Mouse (Mus musculus) central nervous system, embryonic 18 days (tissue): ENCODE measurements around the gene Olfr1377. TPM values are rescaled to one million over a fixed set of nuclear protein-coding genes. Genes with fewer than 3 reads are reported as not detected.

ENCODE experiments used
- polyA plus RNA-seq: library from polyadenylated mRNA; depleted of rRNA; stranded (reverse); fragments of >200 nt; gene quantifications from 2 replicates; pipeline ENCODE4 v1.2.3, GENCODE M21; 2012; rRNA removed

Gene Olfr1377
- polyA plus RNA-seq: not detected in 2 replicates

DNA sequence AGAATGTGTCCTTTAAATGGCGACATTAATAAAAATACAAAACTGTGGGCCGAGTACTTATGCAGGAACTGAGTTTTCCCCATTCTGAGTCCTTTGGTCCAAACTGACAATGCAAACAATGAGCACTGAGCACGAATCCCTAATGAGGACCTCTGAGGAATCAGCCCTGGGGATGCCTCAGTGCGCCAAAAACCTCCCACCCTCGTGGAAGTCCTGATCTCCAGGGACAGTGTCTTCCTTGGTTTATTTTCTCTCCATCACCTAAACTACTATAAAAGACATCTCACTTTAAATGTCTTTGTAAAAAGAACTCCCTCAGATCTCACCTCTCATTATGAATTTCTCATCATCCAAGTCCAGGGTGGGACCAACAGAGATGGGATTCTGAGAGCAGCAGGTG lies at the start of gene Olfr1377:
Olfr1377 (plus strand) TSS at position 301 of the 400 bp plus-strand sequence.

DNA sequence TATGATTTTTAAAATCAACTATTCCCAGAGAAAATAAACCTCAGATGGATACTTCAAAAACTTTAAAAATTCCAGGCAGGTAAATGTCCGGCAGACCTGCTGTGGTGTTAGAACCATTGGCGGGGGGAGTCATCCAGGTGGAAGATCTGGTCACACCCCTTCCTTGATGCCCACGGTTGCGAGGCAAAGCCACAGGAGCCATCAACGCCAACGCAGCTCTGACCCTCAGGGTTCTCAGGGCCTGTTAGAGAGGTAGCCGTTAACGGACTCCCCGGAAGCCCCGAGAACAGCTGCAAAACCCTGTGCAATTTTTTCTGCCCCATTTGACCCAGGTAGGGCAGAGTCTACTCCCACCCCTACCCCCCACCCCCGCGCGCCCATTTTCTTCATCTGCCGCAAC lies 38.3 kb upstream of the Olfr1377 start, which contains the start of gene 4933414I15Rik:
4933414I15Rik (minus strand) TSS at position 260 of the 400 bp plus-strand sequence.

DNA sequence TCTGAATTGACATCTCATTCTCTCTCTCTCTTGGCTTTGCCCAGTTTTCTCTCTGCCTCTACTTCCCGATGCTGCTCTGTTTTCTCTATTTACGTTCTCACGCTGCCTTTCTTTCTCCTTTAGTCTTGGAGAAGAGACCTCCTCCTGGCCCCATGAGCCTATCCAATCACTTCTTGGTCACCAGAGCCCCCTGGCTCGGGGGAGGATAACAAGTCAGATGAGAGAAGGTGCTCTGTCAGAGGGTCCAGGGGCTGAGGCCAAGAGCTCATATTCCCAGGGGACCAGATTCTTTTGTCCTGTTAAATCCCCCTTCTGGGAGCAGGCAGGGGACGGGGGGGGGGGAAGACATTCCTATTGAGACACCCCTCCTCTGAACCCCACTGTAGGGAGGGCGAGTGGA lies 28.1 kb upstream of the Olfr1377 start, which contains the start of gene Prop1:
Prop1 (minus strand) TSS at position 101 of the 400 bp plus-strand sequence.

DNA sequence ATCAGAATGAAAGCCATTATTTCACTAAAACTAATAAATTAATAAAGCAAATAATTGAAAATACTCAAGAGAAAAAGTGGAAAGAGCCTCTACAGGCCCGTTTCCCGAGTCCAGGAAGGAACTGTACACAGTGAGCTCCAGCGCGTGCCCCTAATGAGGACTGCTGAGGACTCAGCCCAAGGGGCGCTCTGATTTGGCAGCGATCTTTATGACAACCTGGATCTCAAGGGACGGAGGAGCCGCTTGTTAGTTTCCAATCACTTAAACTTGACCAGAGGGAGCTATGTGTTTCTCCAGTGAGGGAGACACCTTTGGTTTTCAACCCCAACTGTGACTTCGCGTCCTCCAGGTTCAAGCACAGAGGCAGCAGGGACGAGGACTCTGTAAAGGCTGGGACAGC lies 15.5 kb upstream of the Olfr1377 start, which contains the start of gene Olfr1378:
Olfr1378 (plus strand) TSS at position 301 of the 400 bp plus-strand sequence.

DNA sequence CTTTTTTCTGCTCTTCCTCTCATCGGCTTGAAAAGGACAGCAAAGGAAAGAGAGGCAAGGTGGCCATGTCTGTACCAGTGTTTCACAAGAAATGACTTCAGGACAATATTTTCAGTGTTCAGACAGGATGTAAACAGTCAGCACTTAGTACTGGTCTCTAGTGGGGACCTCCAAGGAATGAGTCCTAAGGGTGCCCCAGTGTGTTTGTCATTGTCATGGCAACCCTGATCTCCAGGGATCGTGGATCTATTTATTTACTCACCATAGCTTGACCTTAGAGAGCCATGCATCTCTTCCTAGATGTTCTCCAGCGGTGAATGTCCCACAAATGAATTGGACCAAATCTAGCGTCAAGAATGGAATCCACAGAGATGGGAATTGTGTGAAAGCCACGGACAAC lies 21.5 kb downstream of the Olfr1377 start, which contains the start of gene Olfr51:
Olfr51 (plus strand) TSS at position 301 of the 400 bp plus-strand sequence.

DNA sequence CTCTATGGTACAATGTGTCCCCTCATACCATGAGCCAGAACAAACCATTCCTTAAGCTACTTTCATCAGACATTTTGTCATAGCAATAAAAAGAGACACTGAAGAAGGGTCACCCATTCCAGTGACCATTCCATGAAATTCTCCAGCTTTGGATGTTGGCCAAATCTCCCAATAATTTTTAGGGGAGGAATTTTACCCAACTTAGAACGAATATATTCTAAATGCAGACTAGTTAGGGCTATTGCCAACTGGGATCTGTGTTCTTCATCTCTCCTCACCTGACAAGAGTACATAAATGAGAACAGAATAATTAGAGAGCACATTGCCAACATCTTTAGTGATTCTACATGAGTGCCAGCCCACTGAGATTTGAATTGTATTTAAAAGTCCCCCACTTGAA lies 32.2 kb downstream of the Olfr1377 start, which contains the start of gene Olfr54:
Olfr54 (plus strand) TSS at position 301 of the 400 bp plus-strand sequence.

Other genes with a start within 250 kb of the Olfr1377 start
- gene Zfp354c, start 154.2 kb upstream of the Olfr1377 start, polyA plus RNA-seq: 35.9 and 38.0 TPM in 2 replicates
- gene Zfp879, start 140.4 kb upstream of the Olfr1377 start, polyA plus RNA-seq: 2.6 and 2.7 TPM in 2 replicates
- gene Grm6, start 131.3 kb upstream of the Olfr1377 start, polyA plus RNA-seq: 0.03 and 0.05 TPM in 2 replicates
- 8.7 and 9.3 TPM in 2 replicates for gene Zfp454, start 94.3 kb upstream of the Olfr1377 start, polyA plus RNA-seq
- gene Zfp2, start 65.8 kb upstream of the Olfr1377 start, polyA plus RNA-seq: 25.9 and 26.2 TPM in 2 replicates
- 3.4 and 3.8 TPM in 2 replicates for gene Zfp354b, start 50.3 kb upstream of the Olfr1377 start, polyA plus RNA-seq
- gene 4933414I15Rik, start 38.2 kb upstream of the Olfr1377 start, polyA plus RNA-seq: not detected in 2 replicates
- not detected in 2 replicates for gene Prop1, start 28.2 kb upstream of the Olfr1377 start, polyA plus RNA-seq
- not detected in 2 replicates for gene Olfr1378, start 15.4 kb upstream of the Olfr1377 start, polyA plus RNA-seq
- gene Olfr51, start 21.6 kb downstream of the Olfr1377 start, polyA plus RNA-seq: not detected in 2 replicates
- not detected in 2 replicates for gene Olfr54, start 32.3 kb downstream of the Olfr1377 start, polyA plus RNA-seq
- not detected in 2 replicates for gene Olfr1375, start 66.1 kb downstream of the Olfr1377 start, polyA plus RNA-seq
- 12.3 and 16.9 TPM in 2 replicates for gene Zfp354a, start 77.3 kb downstream of the Olfr1377 start, polyA plus RNA-seq
- not detected in 2 replicates for gene Gm12569, start 238.5 kb downstream of the Olfr1377 start, polyA plus RNA-seq